Mouse (Mus musculus): ENCODE results near the gene Fam111a. TPM values are rescaled to one million over a fixed set of nuclear protein-coding genes. Genes with fewer than 3 reads are reported as not detected.

Gene Fam111a
- polyA plus RNA-seq, 1 experiment from 2014 or later: 5.1 TPM

GRCm38 (mm10) chr19:12572614-12573265, 27.2 kb downstream of the Fam111a start:
- no peaks in the 10 kb centered on the region for H3K36me3 ChIP-seq (ENCODE audit: control insufficient read depth, insufficient read depth, low read length)
- no peak overlapping the region for H3K27ac ChIP-seq (ENCODE audit: low read depth, low read length)
- H3K27me3 ChIP-seq (ENCODE audit: control insufficient read depth, insufficient read depth, low read length): no peaks in the 10 kb centered on the region
- ATAC-seq (ENCODE audit: low read depth): peak; percentile 55
- H3K9me3 ChIP-seq (ENCODE audit: control insufficient read depth, low read length): no peaks in the 10 kb centered on the region
- no peaks in the 10 kb centered on the region for H3K4me1 ChIP-seq (ENCODE audit: control insufficient read depth, insufficient read depth, low read length)
- H3K9ac ChIP-seq (replicated peaks; ENCODE audit: low read depth, low read length): peak overlapping the region; percentile 37
- peak overlapping the region; percentile 47 for H3K4me2 ChIP-seq (ENCODE audit: low read depth, low read length)
- peak overlapping the region; percentile 26 for H3K4me3 ChIP-seq (ENCODE audit: low read depth, low read length)
- WGBS: 91% methylated on average over 1 of the region's 1 CpGs

GRCm38 (mm10) chr19:12573266-12574011, 27.9 kb downstream of the Fam111a start:
- Histone ChIP-seq H3K4me1 (ENCODE audit: control insufficient read depth, insufficient read depth, low read length) (no peaks in the 10 kb centered on the region), H3K36me3 (ENCODE audit: control insufficient read depth, insufficient read depth, low read length) (no peaks in the 10 kb centered on the region), H3K4me2 (ENCODE audit: low read depth, low read length) (peak overlapping the region; percentile 47), H3K9ac (replicated peaks; ENCODE audit: low read depth, low read length) (peak overlapping the region; percentile 37), H3K27ac (ENCODE audit: low read depth, low read length) (no peak overlapping the region), H3K27me3 (ENCODE audit: control insufficient read depth, insufficient read depth, low read length) (no peaks in the 10 kb centered on the region), H3K9me3 (ENCODE audit: control insufficient read depth, low read length) (no peaks in the 10 kb centered on the region), H3K4me3 (ENCODE audit: low read depth, low read length) (peak overlapping the region; percentile 26)
- WGBS: 6% methylated on average over 14 of the region's 14 CpGs
- ATAC-seq (ENCODE audit: low read depth): peak; percentile 100

GRCm38 (mm10) chr19:12574012-12574407, 28.5 kb downstream of the Fam111a start:
- 21% methylated on average over 5 of the region's 5 CpGs for WGBS
- no peak; the same call in 1 of the 2 replicates for ATAC-seq (ENCODE audit: low read depth)

GRCm38 (mm10) chr19:12575107-12575506, 29.6 kb downstream of the Fam111a start:
- Histone ChIP-seq H3K4me1 (ENCODE audit: control insufficient read depth, insufficient read depth, low read length) (no peaks in the 10 kb centered on the region), H3K27me3 (ENCODE audit: control insufficient read depth, insufficient read depth, low read length) (no peaks in the 10 kb centered on the region), H3K9me3 (ENCODE audit: control insufficient read depth, low read length) (no peaks in the 10 kb centered on the region), H3K4me2 (ENCODE audit: low read depth, low read length) (no peak overlapping the region), H3K4me3 (ENCODE audit: low read depth, low read length) (no peak overlapping the region), H3K27ac (ENCODE audit: low read depth, low read length) (no peak overlapping the region), H3K36me3 (ENCODE audit: control insufficient read depth, insufficient read depth, low read length) (no peaks in the 10 kb centered on the region), H3K9ac (replicated peaks; ENCODE audit: low read depth, low read length) (no peak overlapping the region)
- 89% methylated on average over 7 of the region's 7 CpGs for WGBS
- ATAC-seq (ENCODE audit: low read depth): no peak

More at GRCm38 (mm10) chr19:12574012-12574407, 28.5 kb downstream of the Fam111a start:
- H3K9ac ChIP-seq (replicated peaks; ENCODE audit: low read depth, low read length): peak overlapping the region; percentile 37
- H3K4me2 ChIP-seq (ENCODE audit: low read depth, low read length): peak overlapping the region; percentile 47
- no peaks in the 10 kb centered on the region for H3K9me3 ChIP-seq (ENCODE audit: control insufficient read depth, low read length)
- no peaks in the 10 kb centered on the region for H3K27me3 ChIP-seq (ENCODE audit: control insufficient read depth, insufficient read depth, low read length)
- H3K4me1 ChIP-seq (ENCODE audit: control insufficient read depth, insufficient read depth, low read length): no peaks in the 10 kb centered on the region
- H3K4me3 ChIP-seq (ENCODE audit: low read depth, low read length): peak overlapping the region; percentile 26
- H3K27ac ChIP-seq (ENCODE audit: low read depth, low read length): no peak overlapping the region
- H3K36me3 ChIP-seq (ENCODE audit: control insufficient read depth, insufficient read depth, low read length): no peaks in the 10 kb centered on the region

- 79% methylated on average over 2 of the region's 2 CpGs for WGBS
- H3K9me3 ChIP-seq (ENCODE audit: control insufficient read depth, low read length): no peaks in the 10 kb centered on the region
Measured at GRCm38 (mm10) chr19:12575514-12575913, 30.0 kb downstream of the Fam111a start.

GRCm38 (mm10) chr19:12576639-12577038, 31.1 kb downstream of the Fam111a start:
- Histone ChIP-seq H3K4me1 (ENCODE audit: control insufficient read depth, insufficient read depth, low read length) (no peaks in the 10 kb centered on the region), H3K36me3 (ENCODE audit: control insufficient read depth, insufficient read depth, low read length) (no peaks in the 10 kb centered on the region), H3K9ac (replicated peaks; ENCODE audit: low read depth, low read length) (no peak overlapping the region), H3K9me3 (ENCODE audit: control insufficient read depth, low read length) (no peaks in the 10 kb centered on the region), H3K27ac (ENCODE audit: low read depth, low read length) (no peak overlapping the region), H3K27me3 (ENCODE audit: control insufficient read depth, insufficient read depth, low read length) (no peaks in the 10 kb centered on the region), H3K4me2 (ENCODE audit: low read depth, low read length) (no peak overlapping the region), H3K4me3 (ENCODE audit: low read depth, low read length) (no peak overlapping the region)
- WGBS: 86% methylated on average over 2 of the region's 2 CpGs
- ATAC-seq (ENCODE audit: low read depth): no peak

More at GRCm38 (mm10) chr19:12575514-12575913, 30.0 kb downstream of the Fam111a start:
- H3K4me2 ChIP-seq (ENCODE audit: low read depth, low read length): no peak overlapping the region
- no peaks in the 10 kb centered on the region for H3K4me1 ChIP-seq (ENCODE audit: control insufficient read depth, insufficient read depth, low read length)
- no peak for ATAC-seq (ENCODE audit: low read depth)
- no peaks in the 10 kb centered on the region for H3K27me3 ChIP-seq (ENCODE audit: control insufficient read depth, insufficient read depth, low read length)
- H3K36me3 ChIP-seq (ENCODE audit: control insufficient read depth, insufficient read depth, low read length): no peaks in the 10 kb centered on the region
- no peak overlapping the region for H3K27ac ChIP-seq (ENCODE audit: low read depth, low read length)
- no peak overlapping the region for H3K4me3 ChIP-seq (ENCODE audit: low read depth, low read length)
- H3K9ac ChIP-seq (replicated peaks; ENCODE audit: low read depth, low read length): no peak overlapping the region

GRCm38 (mm10) chr19:12585310-12585709, 39.8 kb downstream of the Fam111a start:
- no peak overlapping the region for H3K4me3 ChIP-seq (ENCODE audit: low read depth, low read length)
- H3K27me3 ChIP-seq (ENCODE audit: control insufficient read depth, insufficient read depth, low read length): no peaks in the 10 kb centered on the region
- H3K9ac ChIP-seq (replicated peaks; ENCODE audit: low read depth, low read length): no peak overlapping the region
- H3K4me2 ChIP-seq (ENCODE audit: low read depth, low read length): no peak overlapping the region
- H3K27ac ChIP-seq (ENCODE audit: low read depth, low read length): no peak overlapping the region
- no peaks in the 10 kb centered on the region for H3K4me1 ChIP-seq (ENCODE audit: control insufficient read depth, insufficient read depth, low read length)
- ATAC-seq (ENCODE audit: low read depth): no peak
- no peaks in the 10 kb centered on the region for H3K36me3 ChIP-seq (ENCODE audit: control insufficient read depth, insufficient read depth, low read length)
- WGBS: 82% methylated on average over 4 of the region's 4 CpGs
- no peaks in the 10 kb centered on the region for H3K9me3 ChIP-seq (ENCODE audit: control insufficient read depth, low read length)

GRCm38 (mm10) chr19:12591908-12592307, 46.4 kb downstream of the Fam111a start:
- Histone ChIP-seq H3K4me2 (ENCODE audit: low read depth, low read length) (no peak overlapping the region), H3K9me3 (ENCODE audit: control insufficient read depth, low read length) (no peaks in the 10 kb centered on the region), H3K4me1 (ENCODE audit: control insufficient read depth, insufficient read depth, low read length) (peaks cover 6% of the 10 kb centered on the region; the same call in 1 of the 2 replicates), H3K36me3 (ENCODE audit: control insufficient read depth, insufficient read depth, low read length) (no peaks in the 10 kb centered on the region), H3K9ac (replicated peaks; ENCODE audit: low read depth, low read length) (no peak overlapping the region), H3K4me3 (ENCODE audit: low read depth, low read length) (no peak overlapping the region), H3K27ac (ENCODE audit: low read depth, low read length) (no peak overlapping the region), H3K27me3 (ENCODE audit: control insufficient read depth, insufficient read depth, low read length) (no peaks in the 10 kb centered on the region)
- WGBS: 21% methylated on average over 1 of the region's 1 CpGs
- peak; percentile 39; the same call in 1 of the 2 replicates for ATAC-seq (ENCODE audit: low read depth)

GRCm38 (mm10) chr19:12595135-12595529, 49.6 kb downstream of the Fam111a start:
- H3K36me3 ChIP-seq (ENCODE audit: control insufficient read depth, insufficient read depth, low read length): no peaks in the 10 kb centered on the region
- H3K9me3 ChIP-seq (ENCODE audit: control insufficient read depth, low read length): no peaks in the 10 kb centered on the region
- WGBS: 58% methylated on average over 2 of the region's 2 CpGs
- peak; percentile 0; the same call in 1 of the 2 replicates for ATAC-seq (ENCODE audit: low read depth)
- H3K27ac ChIP-seq (ENCODE audit: low read depth, low read length): no peak overlapping the region
- no peaks in the 10 kb centered on the region for H3K27me3 ChIP-seq (ENCODE audit: control insufficient read depth, insufficient read depth, low read length)
- peak overlapping the region; percentile 87 for H3K4me2 ChIP-seq (ENCODE audit: low read depth, low read length)
- H3K4me1 ChIP-seq (ENCODE audit: control insufficient read depth, insufficient read depth, low read length): peaks cover 7% of the 10 kb centered on the region; the same call in 1 of the 2 replicates
- H3K4me3 ChIP-seq (ENCODE audit: low read depth, low read length): peak overlapping the region; percentile 71
- no peak overlapping the region for H3K9ac ChIP-seq (replicated peaks; ENCODE audit: low read depth, low read length)
